Mouse (Mus musculus) brown adipose tissue, adult 24 weeks (tissue): ENCODE results near the gene Rxrb. TPM values are rescaled to one million over a fixed set of nuclear protein-coding genes. Genes with fewer than 3 reads are reported as not detected.
"Not testable (repeated sequence)": the region's sequence is repeated elsewhere in the genome, so short reads cannot be mapped to it uniquely, and the experiment has no call there.

Experiments used
- H3K27ac ChIP-seq: fragments of 200-500 bp; replicated peaks from 2 replicates; pipeline ENCODE4 v1.5.1; 2012; ENCODE audit warnings: low read depth, mild to moderate bottlenecking, low read length
- H3K4me1 ChIP-seq: fragments of 200-500 bp; 2 replicates; pipeline ENCODE4 v1.6.1; 2012; ENCODE audit warnings: low read length, mixed read lengths; ENCODE audit not compliant: control insufficient read depth, insufficient read depth, insufficient read length
- H3K4me3 ChIP-seq: fragments of 200-500 bp; 2 replicates; pipeline ENCODE4 v1.5.1; 2012; ENCODE audit warnings: low read depth, mild to moderate bottlenecking, low read length, moderate library complexity; ENCODE audit not compliant: insufficient read depth
- polyA plus RNA-seq: library from polyadenylated mRNA; stranded (reverse); fragments of >200 nt; gene quantifications from 2 replicates; pipeline ENCODE4 v1.2.4, GENCODE M21; 2012; ENCODE audit not compliant: missing spikeins, insufficient read depth, insufficient read length

Gene Rxrb
- 23.6 and 38.7 TPM in 2 replicates for polyA plus RNA-seq

DNA sequence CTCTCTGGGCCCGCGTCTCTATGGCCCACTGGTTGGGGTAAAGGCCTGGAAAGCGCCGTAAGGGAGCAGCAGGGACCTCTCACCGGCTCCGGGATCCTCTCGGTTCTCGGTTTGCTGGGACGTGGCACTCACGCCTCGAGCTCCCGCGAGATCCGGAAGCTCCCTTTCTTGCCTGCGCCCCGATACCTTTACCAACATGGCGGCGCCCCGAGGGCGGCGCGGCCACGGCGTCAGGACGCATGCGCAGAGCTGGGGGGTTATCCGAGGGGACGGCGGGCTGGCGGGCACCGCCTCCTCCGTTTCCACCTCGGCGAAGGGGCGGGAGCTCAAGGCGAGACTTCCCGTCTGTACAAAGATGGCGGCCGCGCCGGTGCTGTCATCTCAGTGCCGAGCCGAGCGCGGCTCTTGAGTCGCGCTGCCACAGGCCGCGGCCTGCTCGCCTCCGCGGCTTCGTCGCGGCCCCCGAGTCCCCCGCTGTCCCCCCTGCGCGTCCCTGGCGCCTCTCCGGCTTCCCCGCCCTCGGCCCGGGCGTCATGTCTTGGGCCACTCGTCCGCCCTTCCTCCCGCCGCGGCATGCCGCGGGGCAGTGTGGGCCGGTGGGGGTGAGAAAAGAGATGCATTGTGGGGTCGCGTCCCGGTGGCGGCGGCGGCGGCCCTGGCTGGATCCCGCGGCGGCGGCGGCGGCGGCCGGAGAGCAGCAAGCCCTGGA, at the start of gene Rxrb, which contains the start of gene Slc39a7:
TSS of gene Rxrb (plus strand) at position 348 of the 709 bp plus-strand sequence.
TSS of gene Slc39a7 (minus strand) at position 218 of the 709 bp plus-strand sequence.
- peak within 1 kb of the TSS; percentile 85 for H3K27ac ChIP-seq
- peaks cover 20% of the 10 kb centered on the region; the same call in 1 of the 2 replicates for H3K4me1 ChIP-seq
- peak within 1 kb of the TSS; percentile 88 for H3K4me3 ChIP-seq

DNA sequence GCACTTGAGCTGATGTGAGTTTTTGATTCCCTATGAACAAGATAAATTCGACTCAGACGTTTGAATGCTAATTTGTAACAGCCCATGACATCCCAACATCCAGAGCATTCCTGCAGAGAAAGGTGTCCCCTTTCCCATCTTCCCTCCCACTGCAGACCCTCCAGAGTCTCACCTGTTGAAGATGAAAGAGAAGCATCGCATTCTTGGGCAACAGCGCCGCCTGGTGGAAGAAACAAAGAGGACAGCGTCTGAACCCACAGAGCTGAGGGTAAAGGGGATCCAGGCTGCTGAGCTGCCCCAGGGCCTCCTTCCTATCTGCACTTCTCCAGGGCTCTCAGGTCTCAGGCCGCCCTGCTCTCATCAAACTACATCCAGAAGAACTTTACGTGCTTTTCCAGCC, 49.5 kb upstream of the Rxrb start:
- H3K4me1 ChIP-seq = peaks cover 22% of the 10 kb centered on the region
- H3K4me3 ChIP-seq = 0 out of 2 replicates have a peak overlapping the region, but pooled peaks have one; percentile 6
- not testable (repeated sequence) for H3K27ac ChIP-seq

DNA sequence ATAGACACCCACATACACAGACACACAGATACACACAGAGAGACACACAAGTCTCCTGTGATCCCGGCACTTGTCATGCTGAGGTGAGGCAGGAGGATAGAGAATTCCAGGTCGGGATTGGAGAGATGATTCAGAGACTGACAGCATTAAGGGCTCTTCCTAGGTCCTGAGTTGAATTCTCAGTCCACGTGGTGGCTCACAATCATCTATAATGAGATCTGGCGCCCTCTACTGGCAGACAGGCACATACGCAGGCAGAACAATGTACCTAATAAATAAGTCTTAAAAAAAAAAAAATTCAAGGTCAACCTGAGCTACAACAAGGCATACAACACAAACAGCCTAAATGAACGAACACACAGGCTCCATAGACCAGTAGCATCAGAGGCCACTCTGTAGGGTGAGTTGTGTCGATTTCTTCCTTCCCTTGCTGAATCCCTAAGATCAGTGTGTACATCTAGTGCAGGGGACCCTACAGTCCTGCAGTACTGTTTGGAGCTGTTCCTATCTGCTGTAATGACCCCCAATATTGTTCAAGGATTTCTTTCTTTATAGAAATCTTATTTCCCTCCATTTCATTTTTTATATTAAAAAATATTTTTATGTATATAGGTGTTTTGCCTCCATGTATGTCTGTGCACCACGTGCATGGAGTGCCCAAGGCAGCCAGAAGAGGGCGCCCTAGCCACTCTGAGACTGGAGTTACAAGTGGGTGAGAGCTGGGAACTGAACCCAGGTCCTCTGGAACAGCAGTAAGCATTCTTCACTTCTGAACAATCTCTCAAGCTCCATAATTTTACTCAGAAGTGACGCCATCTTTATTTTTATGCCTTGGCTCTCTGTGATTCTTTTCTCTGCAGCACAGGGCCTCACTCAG, 39.6 kb upstream of the Rxrb start:
- no peaks in the 10 kb centered on the region for H3K4me1 ChIP-seq
- H3K27ac ChIP-seq = no peak overlapping the region
- H3K4me3 ChIP-seq = no peak overlapping the region

DNA sequence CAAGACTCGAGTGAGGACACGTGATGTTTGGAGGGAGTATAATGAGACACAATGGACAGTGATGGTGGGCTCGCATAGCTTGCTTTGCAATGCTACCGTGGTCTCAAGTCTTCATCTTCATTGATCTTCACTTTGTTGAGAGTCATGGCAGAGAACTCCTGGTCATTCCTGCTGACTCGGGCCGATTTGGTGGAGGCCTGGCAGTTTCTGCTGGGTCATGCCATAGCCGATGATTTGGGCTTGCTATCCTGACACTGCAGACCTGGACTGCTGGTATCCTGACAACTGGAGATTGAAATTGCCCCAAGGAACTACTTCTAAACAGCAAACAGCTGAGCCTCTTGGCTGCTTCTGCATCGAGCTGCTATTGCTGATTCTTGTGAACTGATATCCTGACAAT, 36.7 kb upstream of the Rxrb start:
- Histone ChIP-seq H3K4me1 (no peaks in the 10 kb centered on the region), H3K4me3 (no peak overlapping the region), H3K27ac (no peak overlapping the region)

DNA sequence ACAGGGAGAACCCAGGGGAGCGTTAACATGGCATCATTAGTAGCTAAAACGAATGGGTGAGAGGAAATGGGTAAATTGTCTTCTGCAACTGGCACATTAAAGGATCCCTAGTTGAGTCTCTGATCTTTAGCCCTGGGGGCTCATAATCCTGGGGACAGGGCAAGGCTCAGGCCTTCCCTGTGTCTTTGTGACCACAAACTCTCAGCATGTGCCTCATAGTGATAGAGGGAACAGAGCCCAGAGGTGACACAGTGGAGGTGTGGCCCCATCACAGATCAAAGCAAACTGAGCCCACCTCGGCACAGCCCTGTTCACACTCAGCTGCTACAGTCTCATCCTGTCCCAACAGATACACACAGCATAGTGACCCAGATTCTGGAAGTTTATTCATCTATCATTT, 36.0 kb upstream of the Rxrb start:
- Histone ChIP-seq H3K27ac (no peak overlapping the region), H3K4me3 (no peak overlapping the region)

DNA sequence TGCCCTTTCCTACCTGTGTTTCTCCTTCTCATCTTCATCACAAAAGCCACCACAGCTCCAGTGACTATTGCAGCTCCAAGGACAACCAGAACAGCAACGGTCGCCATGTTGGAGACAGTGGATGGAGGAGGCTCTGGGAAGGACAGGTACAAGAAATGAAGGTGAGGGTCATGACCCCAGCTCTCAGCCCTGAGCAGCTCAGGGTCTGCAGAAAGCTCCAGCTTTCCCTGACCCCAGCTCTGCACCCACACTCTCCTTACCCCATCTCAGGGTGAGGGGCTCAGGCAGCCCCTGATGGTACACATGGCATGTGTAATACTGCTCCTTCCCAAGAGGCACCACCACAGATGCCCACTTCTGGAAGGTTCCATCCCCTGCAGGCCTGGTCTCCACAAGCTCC, 34.6 kb upstream of the Rxrb start:
- not testable (repeated sequence) for H3K27ac ChIP-seq, H3K4me3 ChIP-seq, H3K4me1 ChIP-seq

More for the DNA sequence above, 36.0 kb upstream of the Rxrb start:
- H3K4me1 ChIP-seq = no peaks in the 10 kb centered on the region

DNA sequence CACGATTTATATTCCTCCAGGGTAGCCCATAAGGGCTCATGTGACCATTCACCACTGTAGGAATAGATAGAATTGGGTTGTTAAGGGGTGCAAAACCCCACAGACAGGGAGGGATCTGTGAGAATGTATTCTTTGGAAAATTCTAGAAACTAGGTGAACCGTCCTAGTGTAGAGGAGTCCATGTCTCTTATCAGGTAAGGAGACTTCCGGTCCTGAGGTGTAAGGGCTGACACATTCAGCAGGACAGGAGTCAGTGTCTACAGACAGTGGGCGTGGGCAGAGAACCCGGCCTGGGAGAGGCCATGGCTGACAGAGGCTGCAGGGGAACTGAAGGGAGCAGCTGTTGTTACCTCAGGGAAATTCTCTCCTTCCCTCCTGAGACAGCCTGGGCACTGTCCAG, 32.9 kb upstream of the Rxrb start:
- not testable (repeated sequence) for H3K27ac ChIP-seq, H3K4me1 ChIP-seq
- H3K4me3 ChIP-seq = peak overlapping the region; percentile 74

DNA sequence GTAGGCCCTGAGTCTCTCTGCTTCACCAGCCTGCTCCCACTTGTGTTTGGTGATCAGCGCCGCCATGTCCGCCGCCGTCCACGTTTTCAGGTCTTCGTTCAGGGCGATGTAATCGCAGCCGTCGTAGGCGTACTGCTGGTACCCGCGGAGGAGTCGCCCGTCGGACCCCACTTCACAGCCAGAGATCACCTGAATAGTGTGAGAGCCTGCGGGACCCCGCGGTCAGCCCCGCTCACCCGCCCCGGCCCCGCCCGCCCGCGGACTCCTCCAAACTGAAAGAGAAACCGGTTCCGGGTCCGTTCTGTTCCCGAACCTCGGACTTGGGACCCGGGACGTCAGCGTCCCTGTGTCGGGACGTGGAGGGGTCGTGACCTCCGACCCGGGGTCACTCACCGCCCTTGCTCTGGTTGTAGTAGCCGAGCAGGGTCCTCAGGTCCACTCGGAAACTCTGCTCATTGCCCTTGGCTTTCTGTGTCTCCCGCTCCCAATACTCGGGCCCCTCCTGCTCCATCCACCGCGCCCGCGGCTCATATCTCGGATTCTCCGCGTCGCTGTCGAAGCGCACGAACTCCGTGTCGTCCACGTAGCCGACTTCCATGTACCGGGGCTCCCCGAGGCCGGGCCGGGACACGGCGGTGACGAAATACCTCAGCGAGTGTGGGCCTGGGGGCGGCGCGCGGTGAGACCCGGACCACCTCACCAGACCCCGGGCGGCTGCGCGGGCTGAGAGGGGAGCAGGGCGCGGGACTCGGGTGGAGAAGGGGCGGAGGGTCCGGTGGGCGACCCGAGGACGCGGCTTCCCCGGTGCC, 32.1 kb upstream of the Rxrb start:
- H3K4me3 ChIP-seq = peak overlapping the region; percentile 74
- no peaks in the 10 kb centered on the region for H3K4me1 ChIP-seq
- H3K27ac ChIP-seq = peak overlapping the region; percentile 60

DNA sequence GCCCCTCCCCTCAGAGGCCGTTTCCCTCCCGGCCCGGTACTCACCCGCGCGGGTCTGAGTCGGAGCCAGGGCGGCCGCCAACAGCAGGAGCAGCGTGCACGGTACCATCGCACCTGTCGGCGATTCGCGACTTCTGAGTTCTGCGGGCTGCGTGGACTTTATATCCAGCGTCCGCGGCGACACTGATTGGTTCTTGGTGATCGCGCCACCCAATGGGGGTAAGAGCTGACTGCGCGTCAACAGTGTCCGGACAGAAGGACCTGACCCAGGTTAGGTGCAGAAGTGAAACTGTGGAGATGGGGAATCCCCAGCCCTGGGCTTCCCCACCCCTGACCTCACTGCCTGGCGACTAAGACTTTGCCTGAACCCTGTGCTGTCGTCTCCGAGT, 31.5 kb upstream of the Rxrb start, which contains the start of gene H2-K1:
TSS of gene H2-K1 (minus strand) at position 198 of the 388 bp plus-strand sequence.
- Histone ChIP-seq H3K4me3 (peak within 1 kb of the TSS; percentile 74), H3K27ac (peak within 1 kb of the TSS; percentile 83), H3K4me1 (no peaks in the 10 kb centered on the region)

DNA sequence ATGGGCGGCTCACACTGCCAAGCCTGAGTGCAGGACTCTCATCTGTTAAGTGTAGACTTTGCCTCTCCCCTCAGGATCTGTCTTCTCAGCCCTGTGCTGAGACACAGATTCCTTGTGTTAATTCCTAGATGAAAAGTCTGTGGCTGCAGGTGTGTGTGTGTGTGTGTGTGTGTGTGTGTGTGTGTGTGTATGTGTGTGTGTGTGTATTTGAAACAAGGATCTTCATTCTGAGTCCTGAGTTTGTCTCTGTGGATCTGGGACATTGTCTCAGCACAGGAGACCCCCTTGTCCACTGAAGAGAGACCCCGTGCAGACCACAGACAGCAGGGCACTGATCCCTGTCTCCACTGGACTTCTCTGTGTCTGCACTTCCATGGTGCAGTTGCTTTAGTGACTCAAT, 30.8 kb upstream of the Rxrb start:
- Histone ChIP-seq H3K4me3 (peak overlapping the region; percentile 59), H3K27ac (peak overlapping the region; percentile 83)
- not testable (repeated sequence) for H3K4me1 ChIP-seq

DNA sequence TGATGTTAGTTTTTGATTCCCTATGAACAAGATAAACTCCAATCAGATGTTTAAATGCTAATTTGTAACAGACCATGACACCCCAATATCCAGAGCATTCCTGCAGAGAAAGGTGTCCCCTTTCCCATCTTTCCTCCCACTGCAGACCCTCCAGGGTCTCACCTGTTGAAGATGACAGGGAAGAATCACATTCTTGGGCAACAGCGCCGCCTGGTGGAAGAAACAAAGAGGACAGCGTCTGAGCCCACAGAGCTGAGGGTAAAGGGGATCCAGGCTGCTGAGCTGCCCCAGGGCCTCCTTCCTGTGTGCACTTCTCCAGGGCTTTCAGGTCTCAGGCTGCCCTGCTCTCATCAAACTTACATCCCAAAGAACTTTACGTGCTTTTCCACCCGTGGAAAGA, 28.2 kb upstream of the Rxrb start:
- no peak overlapping the region for H3K27ac ChIP-seq
- no peaks in the 10 kb centered on the region for H3K4me1 ChIP-seq
- no peak overlapping the region for H3K4me3 ChIP-seq

DNA sequence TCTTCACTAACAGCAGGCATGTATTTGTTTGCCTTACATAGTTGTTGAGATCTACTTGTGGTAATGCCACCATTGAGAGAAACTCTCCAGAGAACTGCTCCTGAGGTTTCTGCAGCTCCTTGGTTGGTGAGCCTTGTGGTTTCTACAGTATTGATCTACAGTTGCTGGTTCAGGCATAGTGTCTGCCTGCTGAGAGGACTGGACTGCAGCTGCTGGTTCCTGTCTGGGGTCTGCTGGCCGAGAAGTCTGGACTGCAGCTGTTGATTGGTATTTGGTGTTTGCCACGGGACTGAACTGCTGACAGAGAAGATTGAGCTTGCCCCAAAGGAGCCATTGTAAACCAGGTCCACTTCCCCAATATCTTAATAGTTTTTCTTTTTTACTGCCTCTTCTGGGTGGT, 25.0 kb upstream of the Rxrb start:
- no peak overlapping the region for H3K4me3 ChIP-seq
- no peaks in the 10 kb centered on the region for H3K4me1 ChIP-seq

DNA sequence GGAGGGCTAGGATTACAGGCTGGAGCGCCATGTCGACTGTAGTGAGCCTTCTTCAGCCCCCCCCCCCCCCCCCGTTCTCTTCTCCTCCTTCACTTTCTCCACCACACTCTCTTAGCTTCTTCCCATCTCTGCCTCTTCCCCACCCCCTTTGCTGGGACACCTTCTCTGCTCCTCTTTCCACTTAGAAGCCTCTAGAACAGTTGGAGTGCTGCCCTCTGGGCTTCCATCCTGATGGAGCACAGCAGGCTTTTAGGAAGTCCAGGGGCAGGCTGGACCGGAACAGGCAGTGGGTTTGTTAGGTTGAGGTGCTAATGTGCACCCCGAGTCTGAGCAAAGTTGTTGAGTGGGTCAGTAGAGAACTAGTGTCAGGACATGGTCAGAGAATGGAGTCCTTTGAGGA, 21.5 kb upstream of the Rxrb start:
- no peak overlapping the region for H3K27ac ChIP-seq
- H3K4me3 ChIP-seq = no peak overlapping the region
- no peaks in the 10 kb centered on the region for H3K4me1 ChIP-seq

More for the DNA sequence above, 25.0 kb upstream of the Rxrb start:
- no peak overlapping the region for H3K27ac ChIP-seq

DNA sequence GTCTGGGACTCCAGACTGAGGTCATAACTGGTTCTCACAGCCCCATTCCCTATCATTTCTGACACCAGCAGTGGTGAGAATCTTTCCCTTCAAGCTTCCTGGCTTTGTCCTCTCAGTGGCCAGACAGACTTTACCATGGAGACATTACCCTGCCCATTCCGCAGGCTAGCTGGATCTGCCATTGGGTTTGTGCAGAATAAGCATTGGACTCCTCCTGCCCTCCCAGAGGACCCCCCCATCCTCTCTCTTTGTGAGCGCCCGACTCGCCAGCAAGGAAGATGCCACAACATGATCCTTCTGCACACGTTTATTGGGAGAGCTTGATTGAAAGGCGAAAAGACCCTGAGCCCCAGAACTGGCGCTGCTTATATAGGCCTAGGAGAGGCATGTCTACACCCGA, 18.2 kb upstream of the Rxrb start:
- Histone ChIP-seq H3K4me3 (no peak overlapping the region), H3K4me1 (no peaks in the 10 kb centered on the region)

More for the DNA sequence above, 18.2 kb upstream of the Rxrb start:
- no peak overlapping the region for H3K27ac ChIP-seq
